Mouse (Mus musculus) stomach, embryonic 15.5 days (tissue): Measurements from ENCODE around the gene Pigm. TPM values are rescaled to one million over a fixed set of nuclear protein-coding genes. Genes with fewer than 3 reads are reported as not detected.
A peak's percentile ranks its signal among the peaks of the same experiment; 100 is the strongest.

ENCODE experiments used
- ATAC-seq: fragments of 200-750 bp; cut with Nextera tagmentation; 2 replicates; pipeline ENCODE4 v1.8.0; 2017; ENCODE audit warnings: low read depth, moderate number of reproducible peaks, moderate TSS enrichment; ENCODE audit not compliant: insufficient read depth, low FRiP score
- H3K27ac ChIP-seq: fragments of 300-500 bp; sonication (generic); 2 replicates; pipeline ENCODE4 v1.5.1; 2015; ENCODE audit warnings: mild to moderate bottlenecking, inconsistent platforms
- H3K27me3 ChIP-seq: fragments of 300-500 bp; sonication (generic); replicated peaks from 2 replicates; pipeline ENCODE4 v1.6.1; 2015; ENCODE audit warnings: inconsistent platforms
- H3K36me3 ChIP-seq: fragments of 300-500 bp; sonication (generic); 2 replicates; pipeline ENCODE4 v1.6.1; 2015; ENCODE audit warnings: inconsistent platforms
- H3K4me1 ChIP-seq: fragments of 300-500 bp; sonication (generic); 2 replicates; pipeline ENCODE4 v1.6.1; 2015; ENCODE audit warnings: inconsistent platforms
- H3K4me2 ChIP-seq: fragments of 300-500 bp; sonication (generic); 2 replicates; pipeline ENCODE4 v1.6.1; 2015; ENCODE audit warnings: mild to moderate bottlenecking, inconsistent platforms
- H3K4me3 ChIP-seq: fragments of 300-500 bp; sonication (generic); replicated peaks from 2 replicates; pipeline ENCODE4 v1.5.1; 2015; ENCODE audit warnings: inconsistent platforms
- H3K9ac ChIP-seq: fragments of 300-500 bp; sonication (generic); 2 replicates; pipeline ENCODE4 v1.6.1; 2015; ENCODE audit warnings: inconsistent platforms
- H3K9me3 ChIP-seq: fragments of 300-500 bp; sonication (generic); 2 replicates; pipeline ENCODE4 v1.6.1; 2016; ENCODE audit warnings: inconsistent platforms
- WGBS: fragments of 180-500 bp; shearing (Covaris S2); methylation state at CpG from one replicate; pipeline ENCODE4 v1.1.7; 2015; 5-methylcytosine and 5-hydroxymethylcytosine counted together
- polyA plus RNA-seq: library from polyadenylated mRNA; unstranded; fragments of >200 nt; fragmentation: Nextera tagmentation; extraction: Ambion mirVana; gene quantifications from 2 replicates; pipeline ENCODE4 v1.2.1, GENCODE M21; 2015

The Pigm gene
- polyA plus RNA-seq, 1 experiment from 2014 or later, result 6.1 TPM

- Histone ChIP-seq H3K4me1 (no peaks in the 10 kb centered on the region), H3K4me3 (no peak overlapping the region), H3K9ac (no peak overlapping the region), H3K36me3 (no peaks in the 10 kb centered on the region), H3K9me3 (no peaks in the 10 kb centered on the region), H3K27me3 (0 out of 2 replicates have a peak, but pooled peaks cover 5% of the 10 kb centered on the region), H3K27ac (no peak overlapping the region), H3K4me2 (no peak overlapping the region)
- ATAC-seq, result no peak
- WGBS, result 0% methylated on average over 1 of the region's 1 CpGs
Measured at GRCm38 (mm10) chr1:172357550-172357949, 18.8 kb upstream of the Pigm start.

DNA sequence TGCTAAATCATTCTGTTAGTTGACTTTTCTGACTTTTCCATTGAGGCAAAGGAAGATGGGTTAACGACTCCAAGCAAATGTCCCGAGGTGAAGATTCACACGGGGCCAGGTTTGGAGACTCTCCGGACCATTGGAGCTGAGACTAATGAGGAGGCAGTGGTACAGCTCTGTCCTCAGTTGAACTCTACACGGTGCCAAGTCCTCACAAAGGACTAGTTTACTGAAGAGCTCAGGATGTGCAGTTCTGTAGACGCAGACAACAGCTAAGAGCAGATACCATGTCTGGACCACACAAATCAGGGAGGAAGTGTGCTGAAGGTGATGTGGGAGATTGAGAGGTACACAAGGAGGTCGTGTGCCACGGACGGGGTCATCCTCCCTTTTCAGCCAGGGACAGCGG, 18.0 kb upstream of the Pigm start:
- Histone ChIP-seq H3K4me1 (no peaks in the 10 kb centered on the region), H3K9me3 (no peaks in the 10 kb centered on the region), H3K4me3 (no peak overlapping the region), H3K9ac (no peak overlapping the region), H3K4me2 (no peak overlapping the region), H3K27me3 (no peaks in the 10 kb centered on the region), H3K27ac (no peak overlapping the region), H3K36me3 (no peaks in the 10 kb centered on the region)
- WGBS, result 73% methylated on average over 10 of the region's 10 CpGs
- ATAC-seq, result no peak

DNA sequence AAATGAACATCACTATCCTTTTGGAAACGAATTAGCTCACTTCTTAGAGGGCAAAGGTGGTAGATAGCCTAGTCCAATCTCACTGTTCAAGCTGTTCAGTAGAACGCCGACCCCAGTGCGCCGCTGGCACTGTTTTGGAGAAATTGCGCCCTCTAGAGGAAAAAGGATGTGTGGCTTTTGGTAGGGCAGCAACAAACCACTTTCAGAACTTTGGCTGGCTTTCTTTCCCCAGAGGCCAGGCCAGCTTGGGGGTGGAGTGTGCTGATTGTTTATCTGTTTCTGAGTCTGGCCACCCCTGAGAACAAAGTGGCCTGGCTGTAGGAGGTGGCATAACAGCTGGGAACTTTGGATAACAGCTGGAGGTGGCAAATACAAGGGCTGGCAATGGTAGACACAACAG, 11.7 kb upstream of the Pigm start:
- no peak for ATAC-seq

GRCm38 (mm10) chr1:172368768-172369418, 7.5 kb upstream of the Pigm start:
- H3K9me3 ChIP-seq, result no peaks in the 10 kb centered on the region
- no peak overlapping the region for H3K9ac ChIP-seq
- no peak overlapping the region for H3K4me3 ChIP-seq
- no peaks in the 10 kb centered on the region for H3K36me3 ChIP-seq
- H3K27ac ChIP-seq, result no peak overlapping the region
- H3K27me3 ChIP-seq, result no peaks in the 10 kb centered on the region
- peak overlapping the region; percentile 33 for H3K4me2 ChIP-seq
- ATAC-seq, result no peak
- WGBS, result 25% methylated on average over 23 of the region's 23 CpGs
- no peaks in the 10 kb centered on the region for H3K4me1 ChIP-seq

More for the DNA sequence above, 11.7 kb upstream of the Pigm start:
- H3K36me3 ChIP-seq, result no peaks in the 10 kb centered on the region
- no peaks in the 10 kb centered on the region for H3K27me3 ChIP-seq
- H3K4me2 ChIP-seq, result 0 out of 2 replicates have a peak overlapping the region, but pooled peaks have one; percentile 21
- H3K27ac ChIP-seq, result no peak overlapping the region
- H3K9me3 ChIP-seq, result no peaks in the 10 kb centered on the region
- H3K9ac ChIP-seq, result no peak overlapping the region
- WGBS, result 12% methylated on average over 6 of the region's 6 CpGs
- H3K4me1 ChIP-seq, result no peaks in the 10 kb centered on the region
- H3K4me3 ChIP-seq, result no peak overlapping the region

DNA sequence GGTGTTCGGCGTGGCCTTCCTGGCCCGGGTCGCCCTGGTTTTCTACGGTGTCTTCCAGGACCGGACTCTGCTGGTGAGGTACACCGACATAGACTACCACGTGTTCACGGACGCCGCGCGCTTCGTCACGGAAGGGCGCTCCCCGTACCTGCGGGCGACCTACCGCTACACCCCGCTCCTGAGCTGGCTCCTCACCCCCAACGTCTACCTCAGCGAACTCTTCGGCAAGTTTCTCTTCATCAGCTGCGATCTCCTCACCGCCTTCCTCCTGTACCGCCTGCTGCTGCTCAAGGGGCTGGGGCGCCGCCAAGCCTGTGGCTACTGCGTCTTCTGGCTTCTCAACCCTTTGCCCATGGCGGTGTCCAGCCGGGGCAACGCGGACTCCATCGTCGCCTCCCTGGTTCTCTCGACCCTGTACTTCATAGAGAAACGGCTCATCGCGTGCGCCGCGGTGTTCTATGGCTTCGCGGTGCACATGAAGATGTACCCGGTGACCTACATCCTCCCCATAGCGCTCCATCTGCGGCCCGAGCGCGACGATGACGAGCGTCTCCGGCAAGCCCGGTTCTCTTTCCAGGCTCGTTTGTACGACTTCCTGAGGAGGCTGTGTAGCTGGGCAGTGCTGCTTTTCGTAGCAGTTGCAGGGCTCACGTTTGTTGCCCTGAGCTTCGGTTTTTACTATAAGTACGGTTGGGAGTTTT, 562 bp downstream of the Pigm start:
- Histone ChIP-seq H3K9ac (peak overlapping the region; percentile 76), H3K27me3 (no peaks in the 10 kb centered on the region), H3K4me2 (peak overlapping the region; percentile 95), H3K9me3 (no peaks in the 10 kb centered on the region), H3K27ac (peak overlapping the region; percentile 60), H3K4me1 (peaks cover 13% of the 10 kb centered on the region), H3K4me3 (peak overlapping the region; percentile 88), H3K36me3 (0 out of 2 replicates have a peak, but pooled peaks cover 3% of the 10 kb centered on the region)
- 2% methylated on average over 61 of the region's 62 CpGs for WGBS
- no peak; the same call in 1 of the 2 replicates for ATAC-seq

DNA sequence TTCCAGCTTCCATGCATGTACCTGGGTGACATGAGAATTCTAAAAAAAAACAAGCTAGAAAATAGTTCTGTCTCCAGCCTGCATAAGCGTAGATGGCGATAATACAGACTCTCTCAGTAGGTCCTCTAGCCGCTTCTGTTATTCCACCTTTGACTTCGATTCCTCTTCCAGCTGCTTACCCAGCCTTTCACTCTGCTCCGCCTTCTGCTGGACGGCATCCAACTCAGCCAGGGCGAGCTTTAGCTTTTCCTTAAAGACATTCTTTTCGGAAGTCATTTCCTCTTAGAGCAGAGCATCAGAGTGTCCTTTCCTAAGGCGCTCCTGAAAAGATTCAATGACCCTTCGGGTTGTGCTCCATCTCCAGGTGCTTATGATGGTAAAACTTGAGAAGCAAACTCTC, 3.7 kb downstream of the Pigm start:
- Histone ChIP-seq H3K4me3 (no peak overlapping the region), H3K4me1 (peaks cover 13% of the 10 kb centered on the region), H3K4me2 (no peak overlapping the region), H3K9me3 (no peaks in the 10 kb centered on the region), H3K27me3 (no peaks in the 10 kb centered on the region), H3K27ac (no peak overlapping the region), H3K36me3 (0 out of 2 replicates have a peak, but pooled peaks cover 3% of the 10 kb centered on the region), H3K9ac (no peak overlapping the region)
- ATAC-seq, result no peak
- 61% methylated on average over 10 of the region's 10 CpGs for WGBS

DNA sequence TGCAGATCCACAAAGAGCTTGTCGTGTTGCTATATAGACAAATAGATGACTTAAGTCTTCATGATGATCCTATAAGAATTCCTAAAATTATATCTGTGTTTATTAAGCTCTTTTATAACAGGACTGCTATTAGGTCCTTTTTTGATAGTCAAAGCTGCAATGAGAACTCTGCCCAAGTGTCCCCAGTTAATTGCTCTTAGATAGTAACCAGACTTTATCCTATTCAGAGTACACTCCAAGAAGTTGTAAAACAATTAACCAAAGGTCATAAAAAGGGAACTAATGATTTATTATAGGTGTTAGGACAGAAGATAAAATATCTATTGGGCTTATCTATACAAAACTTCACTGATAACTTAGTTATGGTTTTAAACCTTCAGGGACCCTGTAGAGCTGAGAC, 5.7 kb downstream of the Pigm start:
- no peaks in the 10 kb centered on the region for H3K9me3 ChIP-seq
- H3K9ac ChIP-seq, result no peak overlapping the region
- peaks cover 11% of the 10 kb centered on the region for H3K4me1 ChIP-seq
- H3K27me3 ChIP-seq, result no peaks in the 10 kb centered on the region
- H3K36me3 ChIP-seq, result 0 out of 2 replicates have a peak, but pooled peaks cover 3% of the 10 kb centered on the region
- ATAC-seq, result no peak
- H3K4me2 ChIP-seq, result no peak overlapping the region
- no peak overlapping the region for H3K27ac ChIP-seq
- H3K4me3 ChIP-seq, result no peak overlapping the region
- 92% methylated on average over 1 of the region's 1 CpGs for WGBS

DNA sequence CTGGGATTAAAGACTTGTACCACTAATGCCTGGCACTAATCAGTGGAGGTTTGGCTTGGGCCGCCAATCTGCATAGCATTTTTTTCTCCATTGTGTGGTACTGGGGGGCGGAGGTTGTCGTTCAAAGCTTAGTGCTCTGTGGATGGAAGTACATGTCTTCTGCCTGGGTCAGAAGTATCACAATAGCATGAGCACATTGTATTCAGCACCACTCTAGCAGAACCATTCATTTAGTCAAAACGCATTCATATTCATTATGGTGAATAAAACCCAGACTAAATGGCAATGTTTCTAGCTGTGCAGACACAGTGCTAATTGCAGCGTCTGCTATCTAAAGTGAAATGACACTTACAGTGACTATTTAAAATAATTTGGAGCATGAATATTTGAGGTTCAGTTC, 10.9 kb downstream of the Pigm start:
- 80% methylated on average over 5 of the region's 5 CpGs for WGBS
- ATAC-seq, result no peak

DNA sequence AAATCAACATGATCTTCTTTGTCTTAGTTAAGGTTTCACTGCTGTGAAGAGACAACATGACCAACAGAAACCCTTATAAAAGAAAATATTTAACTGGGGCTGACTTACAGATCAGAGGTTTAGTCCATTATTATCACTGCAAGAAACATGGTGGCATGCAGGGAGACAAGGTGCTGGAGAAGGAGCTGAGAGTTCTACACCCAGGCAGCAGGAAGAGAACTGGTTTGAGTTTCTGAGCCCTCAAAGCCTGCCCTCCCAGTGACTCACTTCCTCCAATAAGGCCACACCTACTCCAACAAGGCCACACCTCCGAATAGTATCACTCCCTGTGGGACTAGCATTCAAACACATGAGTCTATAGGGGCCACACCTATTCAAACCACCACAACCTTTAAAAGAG, 14.4 kb downstream of the Pigm start:
- 61% methylated on average over 1 of the region's 1 CpGs for WGBS
- H3K27ac ChIP-seq, result no peak overlapping the region
- no peaks in the 10 kb centered on the region for H3K36me3 ChIP-seq
- H3K27me3 ChIP-seq, result no peaks in the 10 kb centered on the region
- no peak overlapping the region for H3K9ac ChIP-seq
- no peak overlapping the region for H3K4me2 ChIP-seq
- H3K4me1 ChIP-seq, result no peaks in the 10 kb centered on the region
- no peak overlapping the region for H3K4me3 ChIP-seq
- H3K9me3 ChIP-seq, result no peaks in the 10 kb centered on the region
- ATAC-seq, result no peak

More for the DNA sequence above, 10.9 kb downstream of the Pigm start:
- Histone ChIP-seq H3K36me3 (no peaks in the 10 kb centered on the region), H3K9ac (no peak overlapping the region), H3K4me3 (no peak overlapping the region), H3K4me2 (no peak overlapping the region), H3K9me3 (no peaks in the 10 kb centered on the region), H3K4me1 (no peaks in the 10 kb centered on the region), H3K27me3 (no peaks in the 10 kb centered on the region), H3K27ac (no peak overlapping the region)

GRCm38 (mm10) chr1:172391807-172392581, 15.6 kb downstream of the Pigm start:
- Histone ChIP-seq H3K4me1 (no peaks in the 10 kb centered on the region), H3K4me3 (no peak overlapping the region), H3K27me3 (no peaks in the 10 kb centered on the region), H3K9ac (no peak overlapping the region), H3K27ac (no peak overlapping the region), H3K36me3 (no peaks in the 10 kb centered on the region), H3K4me2 (peak overlapping the region; percentile 35), H3K9me3 (no peaks in the 10 kb centered on the region)
- ATAC-seq, result 0 out of 2 replicates have a peak, but pooled peaks have one; percentile 22
- WGBS, result 19% methylated on average over 20 of the region's 20 CpGs

GRCm38 (mm10) chr1:172392643-172393170, 16.4 kb downstream of the Pigm start:
- ATAC-seq, result no peak
- 80% methylated on average over 2 of the region's 2 CpGs for WGBS
- Histone ChIP-seq H3K4me1 (no peaks in the 10 kb centered on the region), H3K27me3 (no peaks in the 10 kb centered on the region), H3K4me3 (no peak overlapping the region), H3K27ac (no peak overlapping the region), H3K9ac (no peak overlapping the region), H3K9me3 (no peaks in the 10 kb centered on the region), H3K36me3 (no peaks in the 10 kb centered on the region), H3K4me2 (no peak overlapping the region)
